Mouse (Mus musculus): Measurements from ENCODE around the gene Gpr35. TPM values are rescaled to one million over a fixed set of nuclear protein-coding genes. Genes with fewer than 3 reads are reported as not detected.
"Not testable (repeated sequence)": the region's sequence is repeated elsewhere in the genome, so short reads cannot be mapped to it uniquely, and the experiment has no call there.

The Gpr35 gene
- total RNA-seq, 2 experiments from 2014 or later: 0.36 to 0.41 TPM

DNA sequence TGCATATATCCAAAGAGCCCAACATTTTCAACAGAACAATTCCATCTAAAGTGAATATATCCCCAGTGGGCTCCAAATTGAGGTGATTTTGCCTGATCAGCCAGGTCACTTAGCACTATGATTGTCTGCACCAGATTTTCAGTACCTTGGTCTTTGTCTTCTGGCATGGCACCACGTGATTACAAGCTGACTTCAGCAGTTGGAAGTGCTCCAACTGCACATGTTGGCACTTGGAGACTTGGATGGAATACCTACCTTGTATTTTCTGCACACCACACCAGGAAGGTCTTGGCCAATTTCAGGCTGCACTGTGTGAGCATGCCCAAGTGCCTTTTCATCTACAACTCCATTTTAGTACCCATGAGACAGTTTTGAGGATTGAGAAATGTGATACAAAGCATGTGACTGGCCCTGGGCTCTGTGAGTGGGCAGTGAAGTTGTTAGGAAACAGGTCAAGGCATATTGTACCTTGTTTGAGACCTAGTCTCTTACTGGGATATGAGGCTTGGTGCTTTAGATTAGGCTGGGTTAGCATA is 20.4 kb upstream of the Gpr35 start:
- intact Hi-C loops (cut with DNase I): no loop called here
- no peak for DNase-seq

DNA sequence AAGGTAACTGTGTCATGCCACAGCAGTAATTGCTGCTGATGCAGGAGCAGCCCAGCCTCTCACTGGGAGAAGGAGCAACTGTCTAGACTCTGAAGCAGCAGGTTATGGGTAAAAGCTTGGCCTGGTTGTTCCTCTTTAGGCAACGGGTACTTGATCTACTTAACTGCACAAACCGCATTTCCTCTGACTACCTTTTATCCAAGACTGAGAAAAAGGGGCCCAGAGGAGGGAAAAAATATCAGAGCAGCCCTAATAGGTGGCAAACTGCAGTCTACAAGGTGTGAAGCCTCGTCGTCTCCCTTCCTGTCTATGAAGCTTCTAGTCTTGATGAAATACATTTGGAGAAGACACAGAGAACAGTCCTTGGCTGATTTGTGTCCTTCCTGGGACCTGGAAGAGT is 17.1 kb upstream of the Gpr35 start:
- intact Hi-C loops (cut with DNase I): loop anchor here (2.0 kb wide), 1 partner anchor 23 kb away; the partner anchor contains the start of gene Rnpepl1
- no peak for DNase-seq

DNA sequence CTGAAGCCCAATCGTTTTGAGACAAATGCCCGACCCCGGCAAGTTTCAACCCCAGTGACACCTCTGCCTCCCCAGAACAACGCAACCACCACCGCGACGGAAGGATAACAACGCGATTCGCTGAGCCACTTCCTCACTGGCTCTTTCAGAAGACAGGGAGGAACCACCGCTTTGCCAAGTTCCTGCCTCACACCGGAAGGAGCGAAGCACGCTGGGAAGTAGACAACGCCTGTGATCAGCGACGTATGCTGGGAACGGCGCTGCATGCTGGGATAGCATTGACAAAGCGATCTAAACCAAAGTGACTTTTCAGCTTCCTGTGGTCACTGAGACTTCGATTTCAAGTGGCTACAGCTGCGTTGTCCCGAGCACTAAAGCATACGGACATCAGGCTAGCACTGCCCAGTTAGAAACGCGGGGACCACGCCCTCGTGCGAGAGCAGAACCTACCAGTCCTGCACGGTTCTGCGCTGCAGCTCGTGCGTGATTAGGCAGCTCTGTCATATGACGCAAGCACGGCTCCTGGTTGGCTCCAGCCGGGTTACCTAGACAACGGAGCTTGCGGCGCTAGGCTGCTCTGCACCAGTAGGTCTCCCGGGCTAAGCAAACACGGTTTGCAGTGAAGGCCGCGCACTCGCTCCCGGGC is 16.4 kb upstream of the Gpr35 start, which contains the start of gene Capn10:
Gene Capn10 (plus strand): TSS at position 195 of the 646 bp plus-strand sequence.
- intact Hi-C loops (cut with DNase I): loop anchor here (2.0 kb wide), 1 partner anchor 24 kb away; the partner anchor contains the start of gene Rnpepl1
- peak; percentile 92 to 95 for DNase-seq

DNA sequence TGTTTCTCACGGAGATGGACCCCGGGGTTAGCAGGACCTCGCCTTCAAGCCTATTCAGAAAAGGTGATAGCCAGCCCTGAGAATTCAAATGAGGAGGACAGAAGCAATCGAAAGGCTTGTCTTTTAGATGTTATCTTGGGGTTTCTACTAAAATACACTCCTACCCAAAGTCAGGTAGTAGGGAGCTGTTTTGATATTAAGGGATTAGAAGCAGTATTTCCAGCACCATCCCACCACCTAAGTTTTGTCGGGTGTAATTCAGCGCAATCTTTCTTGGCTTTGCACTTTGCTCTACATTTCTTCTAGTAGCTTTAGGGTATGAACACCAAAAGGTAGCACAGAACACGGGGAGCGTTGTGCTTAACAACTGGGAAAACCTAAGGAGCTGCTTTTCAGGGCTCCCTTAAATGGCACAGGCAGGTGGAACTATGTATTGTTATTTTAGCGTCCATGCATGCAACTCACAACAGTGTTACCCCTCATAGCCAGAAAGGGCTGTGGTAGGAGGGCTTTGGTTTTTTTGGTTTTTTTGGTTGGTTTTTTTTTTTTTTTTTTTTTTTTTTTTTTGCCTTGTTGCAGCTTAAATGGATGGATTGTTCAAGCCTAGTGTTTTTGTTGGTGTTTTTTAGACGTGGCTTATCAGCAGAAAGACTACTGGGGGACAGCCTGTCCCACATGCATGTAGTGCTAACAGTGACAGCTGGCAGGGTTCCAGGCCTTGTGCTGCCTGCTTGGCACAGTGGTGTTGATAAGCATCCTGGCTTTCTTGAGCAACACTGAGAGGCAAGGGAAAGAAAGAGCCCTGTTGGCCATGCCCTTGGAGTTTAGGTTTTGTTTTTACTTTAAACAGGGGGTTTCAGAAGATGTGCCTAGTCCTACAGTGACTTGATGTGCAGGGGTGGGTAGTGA is 15.4 kb upstream of the Gpr35 start:
- intact Hi-C loops (cut with DNase I): loop anchor here (2.0 kb wide), 1 partner anchor 25 kb away; the partner anchor contains the start of gene Rnpepl1
- DNase-seq: peak in 1 of 2 experiments; percentile 31

DNA sequence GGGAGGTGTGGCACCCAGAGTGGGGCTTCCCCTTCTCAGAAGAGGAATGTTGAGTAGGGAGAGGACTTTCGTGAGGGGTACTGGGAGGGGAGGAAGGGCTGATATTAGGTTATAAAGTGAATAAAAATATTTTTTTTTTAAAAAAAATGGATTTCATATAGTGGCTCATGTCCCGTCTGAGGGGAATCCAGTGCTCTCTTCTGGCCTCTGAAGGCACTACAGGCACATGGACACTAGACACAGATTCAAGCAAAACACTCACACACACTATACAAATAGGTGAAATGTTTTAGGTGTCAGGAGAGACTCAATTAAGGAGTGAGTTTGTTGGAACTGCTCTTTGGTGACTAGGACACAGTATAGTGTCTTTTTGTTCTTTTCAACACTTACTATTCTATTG is 14.7 kb upstream of the Gpr35 start:
- no peak for DNase-seq
- intact Hi-C loops (cut with DNase I): loop anchor here (2.0 kb wide), 1 partner anchor 25 kb away; the partner anchor contains the start of gene Rnpepl1

DNA sequence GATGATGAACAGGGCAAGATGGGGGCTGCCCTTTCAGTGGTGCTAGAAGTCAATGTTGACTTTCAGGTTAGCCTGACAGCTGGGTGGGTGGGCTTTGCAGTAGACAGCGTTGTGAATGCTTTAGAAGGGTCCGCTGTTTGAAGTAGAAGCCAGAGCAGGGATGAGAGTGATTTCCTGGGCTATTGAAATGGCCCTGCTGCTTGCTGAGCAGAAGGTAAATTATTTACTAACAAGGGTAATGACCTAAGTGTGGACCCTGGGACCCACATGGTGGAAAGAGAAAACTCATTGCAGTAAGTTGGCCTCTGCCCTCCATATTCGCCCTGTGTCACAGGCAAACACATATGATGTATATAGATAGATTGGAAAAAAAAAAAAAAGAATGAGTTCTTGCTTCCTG is 14.2 kb upstream of the Gpr35 start:
- intact Hi-C loops (cut with DNase I): no loop called here

DNA sequence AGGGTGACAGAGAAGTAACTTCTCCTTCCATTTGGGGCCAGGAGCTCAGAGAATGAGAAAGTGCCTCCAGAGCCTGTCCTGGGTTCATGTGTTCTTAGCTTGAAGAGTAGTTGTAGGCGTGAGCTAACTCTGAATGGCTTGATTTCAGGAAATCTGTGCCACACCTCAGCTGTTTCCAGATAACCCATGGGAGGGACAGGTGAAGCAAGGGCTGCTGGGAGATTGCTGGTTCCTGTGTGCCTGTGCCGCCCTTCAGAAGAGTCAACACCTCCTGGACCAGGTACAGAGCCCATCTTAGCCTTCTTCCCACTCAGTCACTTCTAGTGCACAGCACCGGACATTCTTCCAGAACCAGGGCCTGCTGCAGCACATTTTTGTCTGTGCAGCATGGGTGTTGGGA is 12.9 kb upstream of the Gpr35 start:
- intact Hi-C loops (cut with DNase I): no loop called here
- DNase-seq: no peak

More for the DNA sequence above, 14.2 kb upstream of the Gpr35 start:
- no peak for DNase-seq

DNA sequence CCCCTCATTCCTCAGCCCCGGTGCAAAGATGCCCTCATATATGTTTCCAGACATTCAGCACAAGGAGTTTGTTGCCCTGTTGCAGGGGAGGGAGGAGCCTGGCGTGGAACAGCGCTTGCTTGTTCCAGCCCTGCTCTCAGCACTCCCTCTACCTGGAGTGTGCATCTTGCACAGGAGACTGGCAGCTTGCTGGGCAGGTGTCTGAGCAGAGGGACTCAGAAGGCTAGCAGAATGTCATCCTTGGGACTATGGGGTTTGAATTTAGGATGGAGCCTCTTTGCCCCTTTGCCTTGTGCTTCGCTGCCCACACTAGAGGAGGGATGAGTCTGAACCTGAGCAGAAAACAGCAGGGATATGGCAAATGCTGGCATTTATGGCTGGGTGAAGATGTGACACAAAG is 10.9 kb upstream of the Gpr35 start:
- intact Hi-C loops (cut with DNase I): no loop called here
- no peak for DNase-seq

DNA sequence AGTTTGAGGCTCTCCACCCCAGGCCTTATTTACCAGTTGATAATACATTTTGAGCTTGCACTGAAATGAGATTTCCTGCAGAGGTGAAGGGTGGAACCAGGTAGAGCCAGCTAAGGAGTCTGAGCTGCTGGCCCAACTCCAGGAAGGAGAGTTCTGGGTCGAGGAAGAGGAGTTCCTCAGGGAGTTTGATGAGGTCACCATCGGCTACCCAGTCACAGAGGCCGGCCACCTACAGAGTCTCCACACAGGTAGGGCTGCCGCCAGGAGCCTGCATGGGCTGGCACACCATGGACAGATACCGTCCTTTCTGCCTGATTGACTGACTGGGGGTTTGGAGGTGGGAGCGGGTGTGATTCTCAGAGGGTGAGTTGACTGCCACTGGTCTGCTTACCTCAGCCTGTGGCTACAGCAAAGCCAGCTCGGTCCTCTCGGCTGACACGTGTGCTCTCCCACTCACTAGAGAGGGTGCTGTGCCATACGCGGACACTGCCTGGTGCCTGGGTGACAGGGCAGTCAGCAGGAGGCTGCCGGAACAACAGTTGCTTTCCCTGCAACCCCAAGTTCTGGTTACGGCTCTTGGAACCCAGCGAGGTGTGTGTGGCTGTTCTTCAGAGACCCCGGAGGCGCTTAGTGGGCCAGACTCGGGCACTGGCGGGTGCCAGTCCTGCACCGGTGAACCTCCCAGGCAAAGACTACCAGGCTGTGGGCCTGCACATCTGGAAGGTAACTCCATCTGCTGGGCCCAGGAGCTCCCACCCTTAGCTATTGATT is 7.3 kb upstream of the Gpr35 start:
- no peak for DNase-seq
- intact Hi-C loops (cut with DNase I): no loop called here

DNA sequence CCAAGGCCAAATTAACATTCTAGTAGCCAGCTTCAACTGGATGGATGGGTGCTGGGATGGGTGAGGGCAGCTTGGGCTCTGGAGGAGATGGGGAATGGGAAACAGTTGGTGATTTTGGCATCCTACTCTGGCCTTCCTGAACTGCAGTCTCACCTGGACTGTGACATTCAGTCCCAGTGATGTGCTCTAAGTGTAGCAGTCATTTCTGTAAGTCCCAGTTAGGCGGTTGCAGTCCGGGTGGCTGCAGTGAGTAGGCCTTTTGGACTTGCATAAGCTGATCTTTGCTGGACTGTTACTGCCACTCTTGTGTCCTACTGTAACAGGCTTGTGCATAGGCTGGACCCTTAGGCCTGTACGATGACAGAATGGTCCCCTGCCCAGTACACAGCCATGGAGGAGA is 2.7 kb upstream of the Gpr35 start:
- no peak for DNase-seq
- intact Hi-C loops (cut with DNase I): no loop called here

DNA sequence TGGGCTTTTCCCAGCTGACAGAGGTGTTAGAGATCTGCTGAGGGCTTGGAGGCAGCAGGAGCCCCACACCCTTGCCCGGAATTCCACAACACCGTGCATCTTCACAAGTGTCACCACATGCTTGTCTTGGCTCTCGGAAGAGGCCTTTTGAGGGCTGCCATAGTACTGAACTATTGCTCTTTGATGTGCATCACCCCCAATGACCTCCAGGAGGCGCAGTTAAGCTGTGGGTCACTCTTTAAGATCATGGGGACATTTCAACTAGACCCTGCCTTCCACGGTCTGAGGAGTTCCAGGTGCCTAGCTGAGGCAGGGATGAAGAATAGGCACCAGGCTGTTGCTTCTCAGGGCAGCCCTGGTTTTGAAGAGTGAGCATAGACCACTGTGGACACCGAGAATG is 1.2 kb upstream of the Gpr35 start:
- intact Hi-C loops (cut with DNase I): no loop called here
- DNase-seq: peak in 1 of 2 experiments; percentile 26

DNA sequence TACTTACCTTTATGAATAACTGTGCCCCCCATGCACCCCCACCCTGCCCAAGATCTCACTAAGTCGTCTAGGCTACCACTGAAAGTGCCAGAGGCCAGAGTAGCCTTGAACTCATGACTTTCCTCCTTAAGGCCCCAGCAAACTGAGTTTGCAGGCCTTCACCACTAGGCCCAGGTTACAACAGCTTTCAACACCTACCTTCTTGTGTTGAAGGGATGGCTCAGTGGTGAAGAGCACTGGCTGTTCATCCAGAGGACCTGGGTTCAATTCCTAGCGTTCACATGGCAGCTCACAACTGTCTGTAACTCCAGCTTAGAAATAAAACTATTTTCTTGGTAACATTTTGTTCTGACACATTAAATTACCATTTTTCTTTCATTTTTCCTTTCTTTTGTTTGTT is 3.0 kb downstream of the Gpr35 start:
- intact Hi-C loops (cut with DNase I): loop anchor here (5.0 to 10.0 kb wide), 2 partner anchors 129 to 391 kb away; partner anchors contain the start of genes Pask and Ppp1r7
- DNase-seq: no peak

DNA sequence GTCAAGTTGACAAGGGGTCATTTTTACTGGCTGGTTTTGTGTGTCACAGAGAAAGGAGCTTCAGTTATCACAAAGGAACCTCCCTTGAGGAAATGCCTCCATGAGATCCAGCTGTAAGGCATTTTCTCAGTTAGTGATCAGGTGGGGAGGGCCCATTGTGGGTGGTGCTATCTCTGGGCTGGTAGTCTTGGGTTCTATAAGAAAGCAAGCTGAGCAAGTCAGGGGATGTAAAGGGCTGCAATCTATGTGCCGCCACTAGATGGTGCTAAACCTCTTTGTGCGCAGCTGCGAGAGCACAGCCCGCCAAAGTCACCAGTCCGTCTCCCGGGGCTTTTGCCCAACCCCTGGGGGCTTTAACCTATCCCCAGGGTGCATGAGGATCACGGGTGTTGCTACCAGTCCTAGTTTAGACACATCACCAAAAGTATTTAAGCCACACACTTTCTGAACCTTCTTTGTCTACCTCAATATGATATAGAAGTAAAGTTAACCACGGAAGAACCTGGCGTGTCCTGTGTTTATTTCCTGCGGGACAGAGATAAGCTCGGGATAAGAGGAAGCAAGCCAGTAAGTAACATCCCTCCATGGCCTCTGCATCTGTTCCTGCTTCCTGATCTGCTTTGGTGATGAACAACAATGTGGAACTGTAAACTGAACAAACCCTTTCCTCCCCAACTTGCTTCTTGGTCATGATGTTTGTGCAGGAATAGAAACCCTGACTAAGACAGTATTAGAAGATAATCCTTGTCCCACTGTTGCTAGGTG is 6.1 kb downstream of the Gpr35 start:
- DNase-seq: peak; percentile 78 to 81
- intact Hi-C loops (cut with DNase I): loop anchor here (1.0 to 10.0 kb wide), 4 partner anchors 55 to 388 kb away; partner anchors contain the start of genes Pask and Ppp1r7

DNA sequence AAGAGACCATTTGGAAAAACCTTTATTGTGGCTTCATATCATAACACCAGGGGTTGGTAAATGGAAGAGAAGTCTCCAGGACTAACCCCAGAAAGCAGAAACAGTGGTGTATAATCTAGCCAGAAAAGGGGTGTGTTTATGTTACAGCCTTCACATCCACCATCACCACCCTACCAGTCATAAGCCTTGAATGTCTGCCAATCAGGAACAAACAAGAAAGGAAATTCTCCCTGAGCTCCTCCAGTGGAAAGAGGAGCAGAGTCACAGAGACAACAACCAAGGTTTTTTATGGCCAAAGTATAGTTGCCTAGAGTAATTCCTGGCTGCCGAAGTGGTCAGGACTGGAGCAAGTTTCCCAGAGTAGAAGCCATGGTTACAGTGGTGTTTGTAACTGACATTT is 8.3 kb downstream of the Gpr35 start:
- intact Hi-C loops (cut with DNase I): loop anchor here (5.0 to 10.0 kb wide), 3 partner anchors 168 to 386 kb away; partner anchors contain the start of genes Pask and Ppp1r7
- DNase-seq: no peak

DNA sequence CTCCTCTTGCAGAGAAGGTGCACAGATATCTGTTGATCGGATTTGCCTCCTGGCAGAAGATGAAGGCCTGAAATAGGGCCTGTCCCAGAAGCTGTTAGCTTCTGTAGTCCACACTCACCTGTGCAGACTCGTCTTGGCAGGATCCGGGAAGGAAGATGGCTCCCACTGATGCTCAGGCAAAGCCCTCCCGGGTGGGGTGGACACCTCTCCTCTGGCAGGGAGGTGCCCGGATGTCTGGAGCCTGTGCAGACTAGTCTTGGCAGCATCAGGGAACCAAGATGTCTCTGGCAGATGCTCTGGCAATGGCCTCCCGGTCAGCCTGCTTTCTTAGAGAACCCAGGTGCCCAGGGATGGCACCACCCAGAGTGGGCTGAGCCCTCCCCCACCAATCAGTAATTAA is 20.1 kb downstream of the Gpr35 start:
- DNase-seq; intact Hi-C loops (cut with DNase I): not testable (repeated sequence)

DNA sequence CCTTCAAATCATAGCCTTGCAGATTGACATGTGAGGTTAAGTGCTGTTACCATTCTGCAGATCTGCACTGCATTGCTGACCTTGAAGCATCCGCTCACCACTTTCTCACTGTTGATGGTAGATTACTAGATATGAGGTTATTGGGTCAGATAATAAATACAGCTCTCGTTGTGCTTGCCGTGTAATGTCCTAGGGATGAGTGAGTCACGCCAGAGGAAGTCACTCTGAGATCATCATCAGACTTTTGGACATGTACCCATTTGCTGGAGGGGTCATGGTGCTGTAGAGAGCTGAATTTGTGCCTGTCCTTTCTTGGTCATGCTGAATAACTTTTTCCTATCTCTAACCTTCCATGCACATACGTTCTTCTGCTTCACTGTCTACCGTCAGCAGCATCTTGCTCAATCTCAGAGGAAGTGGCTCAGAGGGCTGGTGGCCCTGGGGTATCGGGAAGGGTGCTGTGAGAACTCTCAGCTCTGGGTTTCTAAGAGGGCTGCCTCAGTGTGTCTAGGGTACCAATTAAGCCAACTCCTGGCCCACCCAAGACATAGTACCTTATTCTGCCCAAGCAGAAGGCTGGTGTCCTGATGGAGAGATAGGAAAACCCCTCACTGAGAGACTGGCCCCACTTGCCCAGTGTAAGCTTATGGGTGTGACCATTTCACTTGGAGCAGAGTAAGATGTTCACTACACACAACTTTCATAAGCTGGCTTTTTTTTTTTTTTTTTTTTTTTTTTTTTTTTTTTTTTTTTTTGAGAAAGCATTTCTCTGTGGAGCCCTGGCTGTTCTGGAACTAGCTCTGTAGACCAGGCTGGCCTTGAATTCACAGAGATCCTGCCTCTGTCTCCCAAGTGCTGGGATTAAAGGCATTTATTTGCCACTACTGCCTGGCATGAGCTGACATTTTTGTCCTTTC is 21.5 kb downstream of the Gpr35 start:
- intact Hi-C loops (cut with DNase I): no loop called here
- no peak for DNase-seq

DNA sequence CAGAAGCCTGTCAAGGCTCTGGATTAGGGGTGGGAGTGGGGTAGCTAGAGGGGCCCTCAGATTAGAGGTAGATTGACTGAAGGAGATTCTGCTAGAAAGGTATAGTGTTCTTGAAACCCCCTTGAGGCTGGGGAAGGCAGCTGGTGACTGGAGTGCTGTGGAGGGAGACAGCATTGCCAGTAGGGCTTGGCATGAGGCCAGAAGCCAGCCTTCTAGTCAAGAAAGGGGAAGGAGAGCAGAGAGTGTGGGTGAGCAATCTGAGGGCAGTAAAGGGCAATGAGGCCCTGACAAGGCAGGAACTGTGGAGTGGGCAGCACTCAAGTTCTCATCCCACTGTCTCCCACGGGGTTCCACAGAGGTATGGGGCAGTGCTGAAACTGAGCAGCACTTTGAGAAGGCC is 22.2 kb downstream of the Gpr35 start:
- peak; percentile 40 to 59 for DNase-seq
- intact Hi-C loops (cut with DNase I): no loop called here

DNA sequence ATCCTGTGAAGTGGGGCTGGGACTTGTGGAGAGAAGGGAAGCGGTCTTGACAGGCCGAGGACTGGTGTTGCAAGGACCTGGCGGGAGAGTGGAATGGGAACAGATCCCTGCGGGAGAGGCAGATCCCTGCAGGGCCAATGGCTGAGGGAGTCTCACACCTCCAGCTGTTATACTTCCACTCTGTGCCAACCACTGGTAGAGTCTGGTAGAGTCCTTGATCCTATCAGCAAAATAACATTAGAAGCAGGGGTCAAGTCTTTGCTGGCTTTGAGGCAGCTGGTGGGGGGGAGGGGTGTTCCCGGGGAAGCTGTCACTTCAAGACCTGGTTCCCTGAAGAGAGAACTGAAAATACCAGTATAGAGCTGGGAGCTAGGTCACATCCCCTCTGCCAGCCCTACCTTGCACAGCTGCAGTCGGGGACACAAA is 25.5 kb downstream of the Gpr35 start:
- no peak for DNase-seq
- intact Hi-C loops (cut with DNase I): loop anchor here (2.0 kb wide), 1 partner anchor 13 kb away; no protein-coding TSS in a partner anchor

Data from heart, postnatal 36 days (tissue).